Mouse (Mus musculus): ENCODE data around the gene Sectm1a. TPM values are rescaled to one million over a fixed set of nuclear protein-coding genes. Genes with fewer than 3 reads are reported as not detected.
A peak's percentile ranks its signal among the peaks of the same experiment; 100 is the strongest.
"Not testable (repeated sequence)": the region's sequence is repeated elsewhere in the genome, so short reads cannot be mapped to it uniquely, and the experiment has no call there.

The Sectm1a gene
- polyA plus RNA-seq, 1 experiment: not detected

- no peaks in the 10 kb centered on the region for H3K79me3 ChIP-seq (ENCODE audit: low read depth)
- no peaks in the 10 kb centered on the region for H3K36me3 ChIP-seq (ENCODE audit: control insufficient read depth, insufficient read depth)
- TF ChIP-seq MYOD1 (IDR thresholded peaks at IDR 0.05; ENCODE audit: control insufficient read depth, insufficient read length, low read depth) (no peak), MYOG (IDR thresholded peaks at IDR 0.05; ENCODE audit: control insufficient read depth, extremely low read depth, insufficient read length) (no peak), FOSL1 (IDR thresholded peaks at IDR 0.05; ENCODE audit: insufficient read depth, low read length, poor library complexity, severe bottlenecking) (no peak), USF1 (IDR thresholded peaks at IDR 0.05; ENCODE audit: low read depth) (no peak), CEBPB (IDR thresholded peaks at IDR 0.05; ENCODE audit: low read depth) (no peak), MAX (IDR thresholded peaks at IDR 0.05) (no peak), CTCF (IDR thresholded peaks at IDR 0.05; ENCODE audit: control insufficient read depth, insufficient read depth, insufficient read length) (no peak)
- no peak overlapping the region for H3K4me3 ChIP-seq (ENCODE audit: insufficient read depth, poor library complexity, severe bottlenecking)
- peaks cover 21% of the 10 kb centered on the region for H3K27me3 ChIP-seq (ENCODE audit: control insufficient read depth, insufficient read depth, insufficient read length)
- no peaks in the 10 kb centered on the region for H3K79me2 ChIP-seq (ENCODE audit: control insufficient read depth, insufficient read depth)
- H3ac ChIP-seq (ENCODE audit: control insufficient read depth, insufficient read length, low read depth): no peak overlapping the region
These were observed 1.2 kb upstream of the Sectm1a start for GRCm38 (mm10) chr11:121082250-121082649.

GRCm38 (mm10) chr11:121080330-121080729 lies 690 bp downstream of the Sectm1a start:
- no peaks in the 10 kb centered on the region for H3K79me3 ChIP-seq (ENCODE audit: low read depth)
- peaks cover 26% of the 10 kb centered on the region for H3K27me3 ChIP-seq (ENCODE audit: control insufficient read depth, insufficient read depth, insufficient read length)
- TF ChIP-seq USF1 (IDR thresholded peaks at IDR 0.05; ENCODE audit: low read depth) (no peak), CTCF (IDR thresholded peaks at IDR 0.05; ENCODE audit: control insufficient read depth, insufficient read depth, insufficient read length) (no peak), MYOD1 (IDR thresholded peaks at IDR 0.05; ENCODE audit: control insufficient read depth, insufficient read length, low read depth) (no peak), FOSL1 (IDR thresholded peaks at IDR 0.05; ENCODE audit: insufficient read depth, low read length, poor library complexity, severe bottlenecking) (no peak), CEBPB (IDR thresholded peaks at IDR 0.05; ENCODE audit: low read depth) (no peak), MAX (IDR thresholded peaks at IDR 0.05) (no peak), MYOG (IDR thresholded peaks at IDR 0.05; ENCODE audit: control insufficient read depth, extremely low read depth, insufficient read length) (no peak)
- no peak overlapping the region for H3K4me3 ChIP-seq (ENCODE audit: insufficient read depth, poor library complexity, severe bottlenecking)
- H3ac ChIP-seq (ENCODE audit: control insufficient read depth, insufficient read length, low read depth): no peak overlapping the region
- no peaks in the 10 kb centered on the region for H3K36me3 ChIP-seq (ENCODE audit: control insufficient read depth, insufficient read depth)
- no peaks in the 10 kb centered on the region for H3K79me2 ChIP-seq (ENCODE audit: control insufficient read depth, insufficient read depth)

GRCm38 (mm10) chr11:121075655-121076054 lies 5.4 kb downstream of the Sectm1a start:
- no peak overlapping the region for H3K4me3 ChIP-seq (ENCODE audit: insufficient read depth, poor library complexity, severe bottlenecking)
- no peaks in the 10 kb centered on the region for H3K36me3 ChIP-seq (ENCODE audit: control insufficient read depth, insufficient read depth)
- H3K79me3 ChIP-seq (ENCODE audit: low read depth): no peaks in the 10 kb centered on the region
- H3ac ChIP-seq (ENCODE audit: control insufficient read depth, insufficient read length, low read depth): no peak overlapping the region
- H3K79me2 ChIP-seq (ENCODE audit: control insufficient read depth, insufficient read depth): no peaks in the 10 kb centered on the region
- TF ChIP-seq MYOG (IDR thresholded peaks at IDR 0.05; ENCODE audit: control insufficient read depth, extremely low read depth, insufficient read length): no peak
- no peak for TF ChIP-seq MAX (IDR thresholded peaks at IDR 0.05)
- peak; percentile 13 for TF ChIP-seq CEBPB (IDR thresholded peaks at IDR 0.05; ENCODE audit: low read depth)
- TF ChIP-seq USF1 (IDR thresholded peaks at IDR 0.05; ENCODE audit: low read depth): no peak
- H3K27me3 ChIP-seq (ENCODE audit: control insufficient read depth, insufficient read depth, insufficient read length): peaks cover 24% of the 10 kb centered on the region

DNA sequence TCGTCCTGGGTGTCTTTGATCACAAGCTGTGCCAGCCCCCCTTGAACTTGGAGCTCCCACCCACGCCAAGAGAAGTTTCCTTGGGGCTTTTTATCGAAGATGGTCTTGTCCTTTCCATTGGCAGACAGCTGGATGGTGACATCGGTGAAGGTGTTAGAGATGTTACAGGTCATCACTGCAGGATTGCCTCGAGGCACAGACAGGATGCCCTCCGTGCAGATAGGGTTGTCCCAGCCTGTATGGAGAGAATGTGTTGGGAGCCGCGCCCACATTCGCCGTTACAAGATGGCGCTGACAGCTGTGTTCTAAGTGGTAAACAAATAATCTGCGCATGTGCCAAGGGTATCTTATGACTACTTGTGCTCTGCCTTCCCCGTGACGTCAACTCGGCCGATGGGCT lies 11.4 kb downstream of the Sectm1a start:
- H3K79me2 ChIP-seq (ENCODE audit: control insufficient read depth, insufficient read depth); H3K79me3 ChIP-seq (ENCODE audit: low read depth): not testable (repeated sequence)
- H3K27me3 ChIP-seq (ENCODE audit: control insufficient read depth, insufficient read depth, insufficient read length): peaks cover 18% of the 10 kb centered on the region

GRCm38 (mm10) chr11:121067895-121068294 lies 13.1 kb downstream of the Sectm1a start:
- no peaks in the 10 kb centered on the region for H3K36me3 ChIP-seq (ENCODE audit: control insufficient read depth, insufficient read depth)
- no peaks in the 10 kb centered on the region for H3K79me2 ChIP-seq (ENCODE audit: control insufficient read depth, insufficient read depth)
- H3ac ChIP-seq (ENCODE audit: control insufficient read depth, insufficient read length, low read depth): no peak overlapping the region
- TF ChIP-seq MAX (IDR thresholded peaks at IDR 0.05) (no peak), MYOD1 (IDR thresholded peaks at IDR 0.05; ENCODE audit: control insufficient read depth, insufficient read length, low read depth) (no peak), CTCF (IDR thresholded peaks at IDR 0.05; ENCODE audit: control insufficient read depth, insufficient read depth, insufficient read length) (no peak), FOSL1 (IDR thresholded peaks at IDR 0.05; ENCODE audit: insufficient read depth, low read length, poor library complexity, severe bottlenecking) (no peak), CEBPB (IDR thresholded peaks at IDR 0.05; ENCODE audit: low read depth) (no peak), USF1 (IDR thresholded peaks at IDR 0.05; ENCODE audit: low read depth) (no peak), MYOG (IDR thresholded peaks at IDR 0.05; ENCODE audit: control insufficient read depth, extremely low read depth, insufficient read length) (no peak)
- H3K27me3 ChIP-seq (ENCODE audit: control insufficient read depth, insufficient read depth, insufficient read length): peaks cover 28% of the 10 kb centered on the region
- H3K4me3 ChIP-seq (ENCODE audit: insufficient read depth, poor library complexity, severe bottlenecking): no peak overlapping the region
- H3K79me3 ChIP-seq (ENCODE audit: low read depth): no peaks in the 10 kb centered on the region

More for the DNA sequence above, 11.4 kb downstream of the Sectm1a start:
- H3ac ChIP-seq (ENCODE audit: control insufficient read depth, insufficient read length, low read depth); H3K4me3 ChIP-seq (ENCODE audit: insufficient read depth, poor library complexity, severe bottlenecking); H3K36me3 ChIP-seq (ENCODE audit: control insufficient read depth, insufficient read depth): not testable (repeated sequence)

GRCm38 (mm10) chr11:121064197-121064596 lies 16.8 kb downstream of the Sectm1a start:
- Histone ChIP-seq H3K79me3 (ENCODE audit: low read depth) (no peaks in the 10 kb centered on the region), H3K36me3 (ENCODE audit: control insufficient read depth, insufficient read depth) (no peaks in the 10 kb centered on the region), H3K4me3 (ENCODE audit: insufficient read depth, poor library complexity, severe bottlenecking) (no peak overlapping the region), H3ac (ENCODE audit: control insufficient read depth, insufficient read length, low read depth) (no peak overlapping the region), H3K27me3 (ENCODE audit: control insufficient read depth, insufficient read depth, insufficient read length) (peaks cover 28% of the 10 kb centered on the region), H3K79me2 (ENCODE audit: control insufficient read depth, insufficient read depth) (no peaks in the 10 kb centered on the region)
- TF ChIP-seq MYOG (IDR thresholded peaks at IDR 0.05; ENCODE audit: control insufficient read depth, extremely low read depth, insufficient read length) (no peak), MAX (IDR thresholded peaks at IDR 0.05) (no peak), FOSL1 (IDR thresholded peaks at IDR 0.05; ENCODE audit: insufficient read depth, low read length, poor library complexity, severe bottlenecking) (no peak), MYOD1 (IDR thresholded peaks at IDR 0.05; ENCODE audit: control insufficient read depth, insufficient read length, low read depth) (no peak), CTCF (IDR thresholded peaks at IDR 0.05; ENCODE audit: control insufficient read depth, insufficient read depth, insufficient read length) (peak; percentile 11), CEBPB (IDR thresholded peaks at IDR 0.05; ENCODE audit: low read depth) (no peak)
